Mouse (Mus musculus) thymus, postnatal 14 days (tissue): ENCODE measurements around the gene Rap1gap2.

Experiments used
- DNase-seq: peaks from one replicate; pipeline ENCODE4 v3.0.0; 2021

Rap1gap2 gene

DNA sequence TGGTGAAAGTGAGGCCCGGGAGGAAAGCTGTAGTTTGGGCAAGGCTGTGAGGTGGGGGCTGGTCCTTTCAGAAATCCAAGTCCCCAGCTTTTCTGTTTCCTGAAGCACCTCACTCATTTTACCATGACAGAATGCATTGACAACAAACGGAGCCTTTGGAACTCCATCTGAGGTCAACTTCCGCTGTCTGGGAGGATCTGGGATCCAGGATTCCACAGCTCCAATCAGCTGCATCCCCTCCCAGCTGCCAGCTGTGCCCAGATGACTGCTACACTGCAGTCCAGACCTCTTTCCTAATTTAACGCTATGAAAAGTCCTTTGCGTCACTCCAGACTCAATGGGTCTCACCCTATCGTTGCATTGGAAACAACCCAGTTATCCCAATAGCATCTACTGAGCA, 41.0 kb downstream of the Rap1gap2 start:
- DNase-seq, result no peak

DNA sequence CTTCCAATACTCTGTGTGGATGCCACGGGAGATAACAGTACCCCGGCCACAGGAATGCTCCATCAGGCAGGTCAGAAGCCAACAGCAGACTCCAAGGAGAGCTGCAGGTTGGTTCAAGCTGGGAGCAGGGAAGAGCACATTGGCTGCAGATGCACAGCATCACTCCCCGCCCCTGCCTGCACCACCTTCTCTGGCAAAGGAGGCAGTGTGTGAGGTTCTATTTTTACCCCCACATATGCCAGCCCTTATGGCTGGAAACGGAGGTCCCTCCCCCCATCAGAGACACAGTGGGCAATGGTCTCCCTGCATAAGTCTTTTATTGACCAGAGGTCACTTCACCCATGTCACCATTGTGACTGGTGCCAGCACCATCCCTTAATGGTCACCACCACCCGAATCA, 42.3 kb downstream of the Rap1gap2 start:
- DNase-seq, result no peak

DNA sequence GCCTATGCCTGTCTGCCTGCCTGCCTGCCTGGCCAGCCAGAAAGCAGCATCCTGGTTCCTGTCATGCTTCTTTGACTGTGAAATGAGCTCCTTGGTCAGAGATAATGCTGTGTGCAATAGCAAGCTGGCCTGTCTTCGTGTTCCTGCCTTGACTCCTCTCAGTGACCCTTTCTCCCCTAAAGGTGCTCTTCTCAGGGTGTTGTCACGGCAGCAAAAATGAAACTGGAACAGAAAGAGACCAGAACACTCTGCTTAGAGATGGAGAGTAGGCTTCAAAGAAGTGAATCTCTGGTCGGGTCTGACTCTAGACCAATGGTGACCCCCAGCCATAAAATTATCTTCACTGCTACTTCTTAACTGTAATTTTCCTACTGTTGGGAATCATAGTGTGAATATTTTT, 42.7 kb downstream of the Rap1gap2 start:
- DNase-seq, result no peak

DNA sequence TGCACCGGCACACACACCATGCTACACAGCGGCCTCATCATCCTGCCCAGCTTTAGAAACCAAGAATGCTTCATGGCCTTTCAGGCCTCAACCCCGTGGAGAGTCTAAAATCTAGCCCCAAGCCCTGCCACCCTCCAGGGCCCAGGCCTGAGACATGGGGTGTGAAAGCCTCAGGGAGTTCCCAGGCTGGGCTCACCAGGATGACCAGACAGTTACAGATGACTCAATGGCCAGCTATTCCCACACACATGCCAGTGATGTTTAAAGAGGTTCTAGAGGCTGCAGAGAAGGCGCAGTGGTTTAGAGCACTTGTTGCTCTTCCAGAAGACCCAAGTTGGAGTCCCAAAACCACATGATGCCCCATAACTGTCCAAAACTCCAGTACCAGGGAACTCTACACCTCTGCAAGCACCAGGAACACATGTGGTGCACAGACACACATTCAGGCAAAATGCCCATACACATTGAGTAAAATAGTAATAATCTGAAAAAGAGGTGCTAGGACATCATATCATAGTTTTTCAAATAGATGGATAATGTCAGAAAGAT, 44.3 kb downstream of the Rap1gap2 start:
- DNase-seq, result no peak

DNA sequence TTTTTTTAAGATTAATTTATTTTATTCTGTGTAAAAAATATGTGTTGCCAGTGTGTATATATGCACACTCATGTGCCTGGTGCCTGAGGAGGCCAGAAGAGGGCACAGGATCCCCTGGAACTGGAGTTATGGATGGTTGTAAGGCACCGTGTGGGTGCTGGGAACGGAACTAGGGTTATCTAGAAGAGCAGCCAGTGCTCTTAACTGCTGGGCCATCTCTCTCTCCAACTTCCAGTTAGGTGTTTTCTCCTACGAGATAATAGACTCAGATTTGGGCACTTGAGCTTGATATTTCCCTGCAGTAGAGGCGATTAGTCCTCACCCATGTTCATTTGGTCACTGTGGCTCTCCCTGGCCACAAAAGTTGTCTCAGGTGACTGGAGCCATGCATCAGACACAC, 49.3 kb downstream of the Rap1gap2 start:
- DNase-seq, result no peak

DNA sequence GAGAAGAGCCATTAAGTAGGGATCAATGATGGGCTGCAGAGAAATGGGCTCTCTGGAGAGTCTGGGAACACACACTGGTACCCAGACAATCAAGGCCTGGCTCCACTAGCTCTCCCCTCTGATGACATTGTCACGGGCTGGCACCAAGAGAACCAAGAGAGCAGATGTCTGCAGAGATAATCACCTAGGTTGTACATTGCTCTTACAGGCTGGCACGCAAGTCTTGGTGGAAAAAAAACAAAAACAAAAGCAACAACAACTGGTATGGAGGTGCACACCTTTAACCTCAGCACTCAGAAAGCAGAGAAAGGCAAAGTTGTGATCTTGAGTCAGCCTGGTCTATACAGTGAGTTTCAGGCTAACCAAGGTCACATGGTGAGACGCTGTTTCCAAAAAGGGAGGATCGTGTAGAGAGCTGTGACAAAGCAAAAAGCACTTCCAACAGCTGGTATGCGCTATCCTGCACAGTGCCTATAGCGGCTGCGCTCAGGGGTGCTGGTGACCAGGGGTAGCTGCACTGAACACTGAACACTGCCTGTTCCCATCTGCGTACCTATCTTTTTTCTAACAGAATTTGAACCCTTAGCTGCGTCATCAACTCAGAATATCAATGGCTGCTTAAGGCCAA, 50.0 kb downstream of the Rap1gap2 start:
- no peak for DNase-seq

DNA sequence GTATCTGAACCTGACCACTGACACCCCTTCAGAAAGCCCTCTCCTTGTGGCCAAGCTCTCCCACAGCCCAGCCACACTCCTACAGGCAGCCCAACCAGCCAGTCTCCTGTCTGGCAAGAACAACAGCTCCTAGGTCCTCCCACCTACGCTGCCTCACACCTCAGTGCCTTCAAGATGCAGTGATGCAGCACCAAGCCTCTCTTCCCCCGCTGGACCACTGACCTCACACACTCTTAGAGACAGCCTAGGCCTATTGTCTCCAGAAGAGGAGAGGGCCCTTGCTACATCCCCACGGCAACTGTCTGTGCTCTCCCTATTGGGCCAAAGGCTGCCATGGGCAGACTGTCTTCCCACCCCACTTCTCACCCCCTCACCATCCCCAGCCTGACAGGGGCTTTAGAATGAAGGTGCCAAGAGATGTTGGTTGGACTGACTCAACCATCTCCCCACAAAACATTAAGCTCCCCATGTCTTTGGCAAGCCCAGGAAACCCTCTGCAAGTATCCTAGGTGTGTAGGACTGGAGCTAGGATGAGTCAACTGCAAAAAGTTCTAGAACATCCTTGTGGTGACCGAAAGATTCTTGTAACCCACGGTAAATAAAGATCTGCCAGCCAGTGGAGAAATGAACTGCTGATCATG, 50.8 kb downstream of the Rap1gap2 start:
- no peak for DNase-seq

DNA sequence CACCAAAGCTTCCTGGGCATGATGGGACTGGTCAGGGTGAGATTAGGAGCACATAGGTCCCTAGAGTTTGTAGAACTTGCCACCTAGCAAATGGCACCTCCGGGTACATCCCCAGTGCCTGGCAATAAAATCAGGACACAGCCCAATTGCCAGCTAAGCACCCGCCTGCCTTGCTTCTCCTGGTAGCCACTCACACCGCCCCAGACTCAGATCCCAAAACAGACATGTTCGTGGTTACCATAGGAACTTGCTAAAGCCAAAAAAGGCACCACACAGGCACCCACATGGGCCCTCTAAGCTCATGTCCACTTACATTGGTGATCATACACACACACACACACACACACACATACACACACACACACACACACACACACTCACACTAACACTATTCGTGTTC, 51.8 kb downstream of the Rap1gap2 start:
- no peak for DNase-seq

DNA sequence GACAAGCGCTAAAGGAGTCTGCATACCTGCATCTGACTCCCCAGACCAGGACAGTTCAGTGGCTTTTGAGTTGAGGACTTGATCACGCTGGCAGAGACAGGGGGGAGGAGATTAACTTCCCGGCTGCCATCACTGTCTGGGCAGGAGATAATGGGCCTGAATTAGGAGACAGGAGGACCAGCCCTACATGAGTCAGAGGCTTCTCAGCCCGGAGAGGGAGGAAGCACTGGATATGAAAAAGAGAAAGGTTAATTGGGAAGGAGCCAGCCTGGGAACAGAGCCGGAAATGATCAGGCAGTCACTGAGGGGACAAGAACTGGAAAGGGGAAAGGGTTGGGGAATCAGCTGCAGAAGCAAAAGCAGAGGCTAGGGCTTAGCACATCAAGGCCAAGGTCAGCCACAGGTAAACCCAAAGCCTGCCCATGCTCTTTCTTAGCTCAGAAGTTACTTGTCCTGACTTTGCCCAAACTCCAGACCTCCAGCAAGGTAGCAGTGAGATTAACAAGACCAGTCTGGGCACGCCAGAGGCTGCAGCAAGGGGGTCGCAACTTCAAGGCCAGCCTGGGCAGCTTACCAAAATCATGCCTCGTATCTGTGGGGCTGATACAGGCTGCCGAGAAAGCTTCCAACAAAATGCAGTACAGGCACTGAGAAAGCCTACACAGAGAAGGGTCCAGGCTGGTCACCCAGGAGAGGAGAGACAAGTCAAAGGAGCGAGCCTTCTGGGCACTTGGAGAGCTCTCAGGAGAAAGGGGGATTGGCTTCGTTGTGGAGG, 53.1 kb downstream of the Rap1gap2 start:
- no peak for DNase-seq

DNA sequence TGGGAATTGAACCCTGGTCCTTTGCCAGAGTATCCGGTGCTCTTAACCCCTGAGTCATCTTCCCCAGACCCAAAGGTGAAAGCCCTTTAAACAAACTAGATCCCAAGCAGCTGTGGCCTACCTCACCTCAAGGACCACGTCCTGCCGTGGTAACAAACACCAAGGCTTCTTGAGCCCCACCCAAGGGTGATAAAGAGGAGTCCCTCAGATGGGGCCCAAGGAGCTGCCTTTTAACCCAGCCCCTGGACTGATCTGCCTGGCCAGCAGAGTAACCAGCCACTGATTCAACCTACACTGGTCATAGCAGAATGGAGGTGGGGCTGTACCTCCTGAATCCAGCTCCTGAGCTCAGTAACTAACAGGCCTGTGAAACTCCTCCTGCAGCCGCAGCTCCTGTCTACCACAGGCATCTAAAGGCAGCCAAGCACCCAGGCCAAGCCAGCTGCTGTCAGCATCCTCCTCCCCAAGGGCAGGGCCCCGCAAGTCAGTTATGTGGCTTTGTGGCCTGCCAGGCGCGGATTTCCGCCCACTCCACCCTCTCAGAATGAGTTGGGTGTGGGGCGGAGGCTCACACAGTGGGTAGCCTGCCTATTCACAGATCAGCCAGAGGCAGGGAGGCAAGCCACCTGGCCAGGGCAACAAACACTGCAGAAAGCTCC, 54.9 kb downstream of the Rap1gap2 start:
- DNase-seq, result peak; percentile 85

DNA sequence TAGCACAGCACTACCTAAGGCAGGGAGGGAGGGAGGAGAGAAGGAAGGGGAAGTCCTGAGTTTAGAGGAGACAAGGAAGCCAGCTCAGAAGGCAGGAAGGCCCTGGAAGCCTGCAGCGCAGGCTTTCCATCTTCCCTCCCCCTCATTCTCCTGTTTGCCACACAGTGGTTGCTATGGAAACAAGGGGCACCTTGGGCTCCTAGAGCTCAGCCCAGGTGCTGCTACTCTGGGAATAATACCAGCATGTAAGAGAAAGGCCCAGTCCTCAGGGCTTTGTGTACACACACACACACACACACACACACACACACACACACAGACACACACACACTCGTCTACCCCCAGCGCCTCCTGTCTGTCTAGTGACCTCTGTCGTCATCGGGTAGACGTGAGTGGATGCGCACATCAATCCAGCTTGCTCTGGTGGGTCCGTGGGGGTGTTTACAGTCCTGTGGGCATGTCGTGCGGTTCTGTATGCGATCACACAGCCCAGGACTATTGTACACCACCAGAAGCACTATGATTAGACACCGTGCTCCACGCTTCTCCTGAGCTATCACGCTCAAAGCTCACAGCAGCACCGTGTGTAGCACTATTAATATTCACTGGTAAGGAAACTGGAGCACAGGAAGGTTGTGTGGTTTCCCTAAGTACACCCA, 55.9 kb downstream of the Rap1gap2 start:
- peak; percentile 14 for DNase-seq

DNA sequence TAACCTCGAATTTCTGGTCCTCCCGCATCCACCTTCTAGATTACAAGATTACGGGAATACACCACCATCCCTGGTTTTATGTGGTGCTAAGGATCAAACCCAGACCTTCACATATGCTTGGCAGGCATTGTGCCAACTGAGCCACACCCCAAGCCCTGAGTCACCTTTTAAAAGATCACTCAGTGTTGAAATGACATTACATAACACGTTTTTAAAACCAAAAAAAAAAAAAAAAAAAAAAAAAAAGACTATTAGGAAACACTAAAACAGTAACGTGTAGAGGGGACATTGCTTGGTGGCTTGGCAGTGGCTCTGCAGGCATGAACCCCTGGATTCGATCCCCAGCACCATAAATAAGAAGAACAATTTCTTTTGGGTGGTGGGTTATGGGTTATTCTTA, 59.1 kb downstream of the Rap1gap2 start:
- no peak for DNase-seq

DNA sequence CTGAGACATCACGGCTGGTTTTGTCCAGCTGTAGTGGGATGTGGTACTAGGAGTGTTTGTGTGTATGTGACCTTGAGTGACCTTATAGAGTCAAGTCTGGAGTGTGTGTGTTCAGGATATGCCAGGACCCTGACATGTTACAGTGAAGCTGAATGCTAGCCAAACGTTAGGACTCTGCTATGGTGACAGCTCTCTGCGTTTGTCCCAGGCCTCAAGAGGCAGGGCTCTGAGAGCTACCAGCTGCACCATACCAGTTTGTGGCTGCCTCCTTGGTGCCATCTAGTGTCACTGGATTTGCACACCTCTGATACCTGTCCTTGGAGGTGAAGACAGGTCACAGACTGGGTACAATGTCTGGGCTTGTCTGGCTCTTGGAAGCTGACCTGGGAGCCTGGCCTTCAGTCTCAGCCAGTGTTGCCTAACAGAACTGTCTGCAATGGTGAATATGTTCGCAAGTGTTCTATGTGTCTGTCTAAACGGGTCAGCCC, 60.1 kb downstream of the Rap1gap2 start:
- peak; percentile 29 for DNase-seq

DNA sequence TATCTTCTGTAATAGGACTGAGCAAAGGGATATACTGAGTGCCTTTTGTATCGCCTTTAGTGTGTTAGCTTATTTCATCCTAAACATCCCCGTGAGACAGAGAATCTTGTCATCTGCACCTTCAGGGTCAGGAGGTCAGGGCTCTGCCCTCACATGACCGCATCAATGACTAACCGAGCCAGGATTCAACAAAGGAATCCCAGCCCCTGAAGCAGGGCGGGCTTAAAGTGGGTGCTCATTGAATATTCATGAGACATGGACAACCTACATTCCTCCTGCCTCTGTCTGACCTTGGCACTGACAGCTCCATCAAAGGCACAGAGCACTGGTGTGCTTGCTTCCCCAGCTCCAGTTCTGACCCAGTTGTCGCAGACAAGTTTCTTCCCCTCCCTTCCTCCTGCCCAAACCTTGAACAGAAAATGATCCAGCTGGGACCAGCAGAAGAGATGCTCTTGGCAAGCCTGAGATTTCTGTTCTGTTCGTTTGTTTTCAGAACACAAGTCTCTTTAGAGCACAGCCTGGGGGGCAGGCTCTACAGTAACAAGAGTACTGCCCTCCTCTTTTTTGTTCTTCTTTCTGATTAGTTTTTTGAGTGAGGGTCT, 61.8 kb downstream of the Rap1gap2 start:
- no peak for DNase-seq

DNA sequence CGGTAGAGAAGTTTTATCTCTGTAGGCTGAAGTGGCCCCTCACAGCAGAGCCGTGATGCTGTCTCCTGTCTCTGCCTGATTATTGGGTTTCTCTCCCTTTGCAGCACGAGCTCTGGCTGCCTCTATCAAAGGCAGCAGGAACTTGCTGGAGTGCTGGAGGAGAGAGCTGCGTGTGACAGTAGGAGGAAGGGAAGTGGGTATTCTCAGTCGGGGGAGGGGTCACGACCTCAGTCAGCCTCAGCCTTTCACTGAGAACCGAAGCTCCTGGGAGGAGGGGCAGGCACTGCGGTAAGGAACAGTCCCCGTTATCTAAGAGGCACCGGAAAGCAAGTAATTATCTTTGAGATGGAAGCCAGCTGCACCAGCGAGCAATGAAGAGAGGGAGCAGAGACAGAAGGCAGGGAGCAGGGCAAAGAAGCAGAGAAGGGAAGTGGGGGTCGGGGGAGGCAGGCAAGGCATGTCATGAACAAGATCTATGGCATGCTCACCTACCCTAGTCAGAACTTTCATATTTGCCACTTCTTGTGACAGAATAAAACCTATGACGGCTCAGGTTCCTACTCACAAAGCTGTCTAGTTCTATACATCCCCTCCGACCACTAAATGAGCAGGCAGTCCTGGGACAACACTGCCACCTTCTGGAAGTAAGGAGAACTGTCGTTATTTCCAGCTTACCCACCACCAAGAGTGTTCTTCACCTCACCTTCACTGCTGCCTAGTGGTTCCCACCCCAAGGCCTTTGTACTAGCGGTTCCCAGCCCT, 63.6 kb downstream of the Rap1gap2 start:
- peak; percentile 83 for DNase-seq

DNA sequence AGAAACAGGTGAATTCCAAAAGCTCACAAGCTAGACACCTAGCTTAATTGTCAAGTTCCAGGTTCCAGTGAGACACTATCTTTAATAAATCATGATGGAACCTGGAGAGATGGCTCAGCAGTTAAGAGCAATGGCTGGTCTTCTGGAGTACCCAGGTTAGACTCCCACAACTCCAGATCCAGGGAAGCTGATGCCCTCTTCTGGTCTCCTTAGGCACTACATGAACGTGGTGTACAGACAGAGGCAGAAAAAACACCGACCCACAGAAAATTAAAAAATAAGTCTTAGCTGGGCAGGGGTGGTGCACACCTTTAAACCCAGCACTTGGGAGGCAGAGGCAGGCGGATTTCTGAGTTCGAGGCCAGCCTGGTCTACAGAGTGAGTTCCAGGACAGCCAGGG, 64.5 kb downstream of the Rap1gap2 start:
- DNase-seq, result peak; percentile 64

DNA sequence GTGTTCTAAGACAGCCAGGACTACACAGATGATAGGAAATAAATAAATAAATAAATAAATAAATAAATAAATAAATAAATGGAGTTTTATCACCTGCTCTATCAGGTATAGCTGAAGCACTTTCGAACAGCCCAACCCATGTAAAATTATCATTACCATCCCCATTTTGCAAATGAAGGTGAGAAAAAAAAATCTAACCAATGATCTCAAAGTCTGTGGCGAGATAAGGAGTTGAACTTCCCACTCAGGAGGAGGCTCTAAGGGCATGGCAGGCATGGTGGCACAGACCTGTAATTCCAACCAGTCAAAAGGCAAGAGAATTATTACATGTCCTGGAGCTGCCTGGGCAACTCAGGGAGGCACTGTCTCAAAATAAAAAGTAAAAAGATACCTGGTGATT, 65.2 kb downstream of the Rap1gap2 start:
- no peak for DNase-seq

DNA sequence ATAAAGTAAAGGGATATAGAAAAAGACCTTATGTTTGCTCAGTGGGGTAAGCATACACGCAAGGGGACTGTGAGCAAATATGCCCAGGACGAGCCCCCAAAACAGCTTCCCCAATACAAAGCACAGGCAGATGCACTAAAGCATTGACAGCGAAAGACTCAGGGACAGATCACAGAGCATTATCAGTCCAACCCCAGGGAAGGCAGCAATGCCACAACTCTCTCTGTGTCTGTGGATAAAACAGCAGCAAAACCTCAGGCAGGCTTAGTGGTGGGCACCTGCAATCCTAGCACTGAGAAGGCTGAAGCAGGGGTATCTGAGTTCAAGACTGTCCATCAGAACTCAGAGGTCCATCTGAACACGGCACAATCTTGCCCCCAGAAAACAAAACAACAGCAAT, 73.4 kb downstream of the Rap1gap2 start:
- no peak for DNase-seq

DNA sequence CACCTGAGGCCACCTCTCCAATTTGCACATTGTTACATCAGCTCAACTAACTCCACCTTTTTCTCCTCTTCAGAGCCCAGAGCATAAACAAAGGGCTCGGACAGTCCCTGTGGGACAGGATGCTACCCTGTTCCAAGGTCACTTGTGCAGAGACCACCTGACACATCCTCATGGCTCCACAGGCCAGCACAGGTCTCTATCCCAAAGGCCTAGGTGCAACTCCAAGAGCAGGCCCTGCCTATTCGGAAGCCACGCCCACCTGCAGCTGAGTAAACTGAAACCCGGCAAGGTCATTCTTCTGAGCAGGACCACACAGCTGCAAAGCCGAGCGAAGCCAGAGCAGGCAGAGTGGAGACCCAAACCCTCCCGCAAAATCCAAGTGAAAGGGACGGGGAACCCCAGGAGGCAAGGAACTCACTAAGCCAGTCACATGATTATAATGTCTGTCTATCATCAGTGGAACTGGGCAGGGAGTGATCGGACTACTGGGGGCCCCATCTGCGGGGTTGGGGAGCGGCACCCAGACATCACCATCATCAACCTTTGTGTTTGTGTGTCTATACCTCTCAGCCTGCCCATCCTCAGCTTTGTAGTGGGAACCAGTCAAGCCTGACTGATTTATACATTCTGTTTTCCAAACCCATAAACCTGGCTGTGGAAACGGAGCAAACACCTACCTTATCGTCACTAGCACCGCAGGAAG, 74.4 kb downstream of the Rap1gap2 start:
- no peak for DNase-seq

DNA sequence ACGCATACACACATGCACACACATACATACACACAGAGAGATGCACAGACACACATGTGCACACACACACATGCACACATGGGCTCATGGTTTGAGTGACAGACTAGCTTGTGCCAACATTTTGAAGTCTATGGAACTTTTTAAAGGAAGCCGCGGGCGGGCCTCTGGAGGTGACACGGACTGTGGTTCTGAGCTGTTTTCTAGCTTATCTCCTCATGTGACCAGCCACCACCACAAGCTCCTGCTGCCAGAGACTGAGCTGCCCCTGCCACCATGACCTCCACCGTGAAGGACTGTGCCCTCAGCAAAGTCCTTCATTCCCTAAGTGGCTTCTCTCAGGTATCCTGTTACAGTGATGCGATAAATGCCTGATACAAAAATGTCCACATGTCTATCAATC, 76.3 kb downstream of the Rap1gap2 start:
- no peak for DNase-seq

DNA sequence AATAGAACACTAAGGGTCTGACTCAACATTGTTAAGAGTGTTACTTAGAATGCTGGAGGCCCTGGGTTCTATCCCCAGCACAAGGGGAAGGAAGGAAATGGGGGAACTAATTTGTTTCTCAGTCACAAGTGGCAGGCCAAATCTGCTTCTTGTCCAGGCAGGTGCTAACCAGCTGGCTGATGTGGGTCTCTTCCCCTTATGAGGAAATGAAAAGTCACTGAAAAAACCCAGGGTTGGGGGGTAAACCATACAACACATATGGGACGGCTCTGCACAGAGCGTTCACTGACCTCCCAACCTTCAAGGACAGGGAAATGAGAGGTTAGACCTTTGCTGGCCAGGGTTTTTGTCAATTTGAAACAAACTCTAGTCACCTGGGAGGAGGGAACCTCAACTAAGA, 77.7 kb downstream of the Rap1gap2 start:
- no peak for DNase-seq
